Mouse (Mus musculus) forebrain, embryonic 10.5 days (tissue): ENCODE data around the gene Akap12. TPM values are rescaled to one million over a fixed set of nuclear protein-coding genes. Genes with fewer than 3 reads are reported as not detected.

ENCODE experiments used
- DNase-seq: peaks from one replicate; pipeline ENCODE4 v3.0.0-alpha.2; 2017; ENCODE audit warnings: low spot score; ENCODE audit errors: extremely low spot score
- H3K27ac ChIP-seq: fragments of 300-500 bp; sonication (generic); 2 replicates; pipeline ENCODE4 v1.5.1; 2016; ENCODE audit warnings: mild to moderate bottlenecking
- H3K27me3 ChIP-seq: fragments of 300-500 bp; sonication (generic); 2 replicates; pipeline ENCODE4 v1.6.1; 2016; ENCODE audit warnings: mild to moderate bottlenecking; ENCODE audit not compliant: poor library complexity, severe bottlenecking
- H3K36me3 ChIP-seq: fragments of 300-500 bp; sonication (generic); replicated peaks from 2 replicates; pipeline ENCODE4 v1.6.1; 2016; ENCODE audit warnings: mild to moderate bottlenecking, moderate library complexity
- H3K4me1 ChIP-seq: fragments of 300-500 bp; sonication (generic); 2 replicates; pipeline ENCODE4 v1.6.1; 2016
- H3K4me3 ChIP-seq: fragments of 300-500 bp; sonication (generic); 2 replicates; pipeline ENCODE4 v1.5.1; 2016; ENCODE audit warnings: mild to moderate bottlenecking, moderate library complexity
- H3K9me3 ChIP-seq: fragments of 300-500 bp; sonication (generic); 2 replicates; pipeline ENCODE4 v1.6.1; 2016; ENCODE audit warnings: mild to moderate bottlenecking, moderate library complexity
- WGBS: fragments of 180-500 bp; shearing (Covaris S2); methylation state at CpG from one replicate; pipeline ENCODE4 v1.1.7; 2016; 5-methylcytosine and 5-hydroxymethylcytosine counted together
- polyA plus RNA-seq: library from polyadenylated mRNA; unstranded; fragments of >200 nt; fragmentation: Nextera tagmentation; extraction: Ambion mirVana; gene quantifications from 2 replicates; pipeline ENCODE4 v1.2.1, GENCODE M21; 2016

Akap12 gene
- polyA plus RNA-seq, 1 experiment from 2014 or later = 29.1 TPM

GRCm38 (mm10) chr10:4260925-4261324 lies 5.3 kb upstream of the Akap12 start:
- no peak for DNase-seq
- Histone ChIP-seq H3K4me3 (no peak overlapping the region), H3K9me3 (no peaks in the 10 kb centered on the region), H3K27ac (no peak overlapping the region), H3K4me1 (peaks cover 8% of the 10 kb centered on the region), H3K27me3 (peaks cover 17% of the 10 kb centered on the region), H3K36me3 (no peaks in the 10 kb centered on the region)
- WGBS = 73% methylated on average over 5 of the region's 5 CpGs

- Histone ChIP-seq H3K9me3 (no peaks in the 10 kb centered on the region), H3K27me3 (peaks cover 17% of the 10 kb centered on the region), H3K4me3 (no peak overlapping the region), H3K27ac (no peak overlapping the region), H3K4me1 (peaks cover 12% of the 10 kb centered on the region), H3K36me3 (no peaks in the 10 kb centered on the region)
- WGBS = 78% methylated on average over 9 of the region's 9 CpGs
- no peak for DNase-seq
These were observed 4.7 kb upstream of the Akap12 start for GRCm38 (mm10) chr10:4261359-4261952.

- peaks cover 29% of the 10 kb centered on the region for H3K27me3 ChIP-seq
- peak overlapping the region; percentile 91 for H3K27ac ChIP-seq
- WGBS = 1% methylated on average over 13 of the region's 13 CpGs
- peak overlapping the region; percentile 79 for H3K4me3 ChIP-seq
- peaks cover 20% of the 10 kb centered on the region for H3K4me1 ChIP-seq
- no peaks in the 10 kb centered on the region for H3K9me3 ChIP-seq
- DNase-seq = peak; percentile 53
- no peaks in the 10 kb centered on the region for H3K36me3 ChIP-seq
These were observed 539 bp upstream of the Akap12 start for GRCm38 (mm10) chr10:4265641-4266040.

- Histone ChIP-seq H3K4me1 (peaks cover 20% of the 10 kb centered on the region), H3K4me3 (peak overlapping the region; percentile 79), H3K27ac (peak overlapping the region; percentile 91), H3K27me3 (peaks cover 29% of the 10 kb centered on the region), H3K9me3 (no peaks in the 10 kb centered on the region), H3K36me3 (no peaks in the 10 kb centered on the region)
- WGBS = under 1% methylated on average over 11 of the region's 11 CpGs
- peak; percentile 42 for DNase-seq
These were observed 741 bp downstream of the Akap12 start for GRCm38 (mm10) chr10:4266931-4267310.

GRCm38 (mm10) chr10:4267481-4267880 lies 1.3 kb downstream of the Akap12 start:
- Histone ChIP-seq H3K27me3 (peaks cover 29% of the 10 kb centered on the region), H3K4me1 (peaks cover 20% of the 10 kb centered on the region), H3K4me3 (peak overlapping the region; percentile 79), H3K9me3 (no peaks in the 10 kb centered on the region), H3K36me3 (no peaks in the 10 kb centered on the region), H3K27ac (no peak overlapping the region)
- 84% methylated on average over 7 of the region's 7 CpGs for WGBS
- no peak for DNase-seq

- H3K27ac ChIP-seq = no peak overlapping the region
- peaks cover 29% of the 10 kb centered on the region for H3K27me3 ChIP-seq
- H3K4me3 ChIP-seq = no peak overlapping the region
- 94% methylated on average over 7 of the region's 7 CpGs for WGBS
- H3K9me3 ChIP-seq = no peaks in the 10 kb centered on the region
- H3K4me1 ChIP-seq = peaks cover 20% of the 10 kb centered on the region
- H3K36me3 ChIP-seq = no peaks in the 10 kb centered on the region
- no peak for DNase-seq
These were observed 2.0 kb downstream of the Akap12 start for GRCm38 (mm10) chr10:4268140-4268539.

- Histone ChIP-seq H3K4me1 (no peaks in the 10 kb centered on the region), H3K27me3 (no peaks in the 10 kb centered on the region), H3K4me3 (no peak overlapping the region), H3K27ac (no peak overlapping the region), H3K36me3 (no peaks in the 10 kb centered on the region), H3K9me3 (no peaks in the 10 kb centered on the region)
- 96% methylated on average over 10 of the region's 10 CpGs for WGBS
- DNase-seq = no peak
These were observed 9.4 kb downstream of the Akap12 start for GRCm38 (mm10) chr10:4275572-4275971.

- Histone ChIP-seq H3K4me1 (no peaks in the 10 kb centered on the region), H3K27me3 (no peaks in the 10 kb centered on the region), H3K27ac (no peak overlapping the region), H3K36me3 (no peaks in the 10 kb centered on the region), H3K9me3 (no peaks in the 10 kb centered on the region), H3K4me3 (no peak overlapping the region)
- 92% methylated on average over 13 of the region's 13 CpGs for WGBS
- DNase-seq = no peak
These were observed 9.9 kb downstream of the Akap12 start for GRCm38 (mm10) chr10:4276081-4276480.

- H3K9me3 ChIP-seq = no peaks in the 10 kb centered on the region
These were observed 11.9 kb downstream of the Akap12 start for GRCm38 (mm10) chr10:4278041-4278440.

GRCm38 (mm10) chr10:4282395-4282794 lies 16.2 kb downstream of the Akap12 start:
- no peaks in the 10 kb centered on the region for H3K27me3 ChIP-seq
- no peak overlapping the region for H3K27ac ChIP-seq
- no peak for DNase-seq
- no peaks in the 10 kb centered on the region for H3K36me3 ChIP-seq
- H3K4me1 ChIP-seq = no peaks in the 10 kb centered on the region
- 66% methylated on average over 4 of the region's 4 CpGs for WGBS
- no peak overlapping the region for H3K4me3 ChIP-seq
- no peaks in the 10 kb centered on the region for H3K9me3 ChIP-seq

More at GRCm38 (mm10) chr10:4278041-4278440, 11.9 kb downstream of the Akap12 start:
- 75% methylated on average over 6 of the region's 6 CpGs for WGBS
- no peak for DNase-seq
- H3K4me3 ChIP-seq = no peak overlapping the region
- no peaks in the 10 kb centered on the region for H3K27me3 ChIP-seq
- H3K4me1 ChIP-seq = no peaks in the 10 kb centered on the region
- no peaks in the 10 kb centered on the region for H3K36me3 ChIP-seq
- H3K27ac ChIP-seq = no peak overlapping the region

GRCm38 (mm10) chr10:4284781-4285180 lies 18.6 kb downstream of the Akap12 start:
- no peak overlapping the region for H3K4me3 ChIP-seq
- no peak overlapping the region for H3K27ac ChIP-seq
- WGBS = 81% methylated on average over 1 of the region's 1 CpGs
- H3K4me1 ChIP-seq = peaks cover 7% of the 10 kb centered on the region
- no peaks in the 10 kb centered on the region for H3K36me3 ChIP-seq
- H3K9me3 ChIP-seq = no peaks in the 10 kb centered on the region
- DNase-seq = no peak
- no peaks in the 10 kb centered on the region for H3K27me3 ChIP-seq

GRCm38 (mm10) chr10:4285752-4286151 lies 19.6 kb downstream of the Akap12 start:
- Histone ChIP-seq H3K4me1 (peaks cover 12% of the 10 kb centered on the region), H3K4me3 (no peak overlapping the region), H3K36me3 (no peaks in the 10 kb centered on the region), H3K27me3 (no peaks in the 10 kb centered on the region), H3K27ac (no peak overlapping the region), H3K9me3 (no peaks in the 10 kb centered on the region)
- no peak for DNase-seq
- 86% methylated on average over 8 of the region's 8 CpGs for WGBS

GRCm38 (mm10) chr10:4289171-4289570 lies 23.0 kb downstream of the Akap12 start:
- Histone ChIP-seq H3K36me3 (no peaks in the 10 kb centered on the region), H3K4me3 (no peak overlapping the region), H3K4me1 (peaks cover 12% of the 10 kb centered on the region), H3K9me3 (no peaks in the 10 kb centered on the region), H3K27ac (no peak overlapping the region), H3K27me3 (no peaks in the 10 kb centered on the region)
- WGBS = 62% methylated on average over 5 of the region's 5 CpGs
- no peak for DNase-seq

GRCm38 (mm10) chr10:4289636-4290035 lies 23.5 kb downstream of the Akap12 start:
- WGBS = 40% methylated on average over 3 of the region's 3 CpGs
- H3K36me3 ChIP-seq = no peaks in the 10 kb centered on the region
- no peak overlapping the region for H3K4me3 ChIP-seq
- H3K9me3 ChIP-seq = no peaks in the 10 kb centered on the region
- peaks cover 12% of the 10 kb centered on the region for H3K4me1 ChIP-seq
- H3K27me3 ChIP-seq = no peaks in the 10 kb centered on the region
- H3K27ac ChIP-seq = no peak overlapping the region
- DNase-seq = no peak
